Mouse (Mus musculus): ENCODE results near the gene Ptger1.

GRCm38 (mm10) chr8:83660995-83661680 lies 5.3 kb upstream of the Ptger1 start:
- TF ChIP-seq CTCF (conservative IDR thresholded peaks at IDR 0.05; ENCODE audit: insufficient read depth, insufficient read length, low read depth, low read length) (no peak), POLR2A (IDR thresholded peaks at IDR 0.05; ENCODE audit: low read depth, low read length) (no peak)

All from kidney, adult 2 months (tissue).